Mouse (Mus musculus) right cerebral cortex, adult 18-20 months (tissue): ENCODE data around the gene Aff3.

Experiments
- DNase-seq: peaks from one replicate; pipeline ENCODE4 v3.0.0; 2022; ENCODE audit warnings: mixed read lengths

The Aff3 gene

GRCm38 (mm10) chr1:38654981-38655540 is 9.7 kb downstream of the Aff3 start:
- no peak for DNase-seq

GRCm38 (mm10) chr1:38650031-38650430 is 14.7 kb downstream of the Aff3 start:
- DNase-seq: no peak

GRCm38 (mm10) chr1:38649174-38649573 is 15.6 kb downstream of the Aff3 start:
- DNase-seq: no peak

- no peak for DNase-seq
These were observed 22.5 kb downstream of the Aff3 start for GRCm38 (mm10) chr1:38642288-38642687.

- DNase-seq: no peak
These were observed 25.1 kb downstream of the Aff3 start for GRCm38 (mm10) chr1:38639669-38640068.

DNA sequence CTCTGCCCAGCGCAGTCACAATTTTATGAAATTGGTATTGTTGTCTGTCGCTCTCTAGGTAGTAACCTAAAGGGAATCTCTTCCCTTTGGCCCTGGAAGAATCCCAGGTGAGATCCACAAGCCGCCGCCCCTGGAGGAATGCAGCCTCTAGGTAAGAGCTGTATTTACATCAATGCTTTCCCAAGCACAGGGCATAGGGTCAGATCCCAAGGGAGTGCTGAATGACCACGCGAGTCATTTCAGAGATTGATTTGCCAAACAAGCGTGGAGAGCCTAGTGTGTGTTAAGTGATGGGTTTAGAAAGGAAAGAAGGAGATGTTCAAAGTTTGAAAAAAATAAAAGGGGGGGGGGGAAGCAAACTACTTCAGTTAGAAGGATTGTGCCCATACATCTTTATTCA is 29.2 kb downstream of the Aff3 start:
- no peak for DNase-seq

DNA sequence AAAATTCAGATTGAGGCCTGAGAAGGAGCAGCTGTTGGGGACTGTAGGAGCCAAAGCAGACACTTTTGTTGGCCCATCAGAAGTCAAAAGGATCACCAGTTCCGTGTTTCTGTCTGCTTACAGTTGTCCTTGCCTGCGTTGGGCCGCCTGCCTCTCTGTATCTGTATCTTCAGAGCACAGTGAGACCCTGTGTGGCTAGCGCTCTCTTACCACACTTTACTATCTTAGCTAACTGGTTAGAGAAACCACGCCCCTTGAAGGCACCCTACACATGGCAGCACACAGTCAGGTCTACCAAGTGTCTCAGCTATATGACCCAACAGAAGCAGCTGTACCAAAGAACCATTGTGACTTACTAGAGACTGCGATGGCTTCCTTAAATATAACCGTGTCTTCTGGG is 30.7 kb downstream of the Aff3 start:
- no peak for DNase-seq

GRCm38 (mm10) chr1:38632461-38633180 is 32.1 kb downstream of the Aff3 start:
- peak; percentile 5 for DNase-seq

DNA sequence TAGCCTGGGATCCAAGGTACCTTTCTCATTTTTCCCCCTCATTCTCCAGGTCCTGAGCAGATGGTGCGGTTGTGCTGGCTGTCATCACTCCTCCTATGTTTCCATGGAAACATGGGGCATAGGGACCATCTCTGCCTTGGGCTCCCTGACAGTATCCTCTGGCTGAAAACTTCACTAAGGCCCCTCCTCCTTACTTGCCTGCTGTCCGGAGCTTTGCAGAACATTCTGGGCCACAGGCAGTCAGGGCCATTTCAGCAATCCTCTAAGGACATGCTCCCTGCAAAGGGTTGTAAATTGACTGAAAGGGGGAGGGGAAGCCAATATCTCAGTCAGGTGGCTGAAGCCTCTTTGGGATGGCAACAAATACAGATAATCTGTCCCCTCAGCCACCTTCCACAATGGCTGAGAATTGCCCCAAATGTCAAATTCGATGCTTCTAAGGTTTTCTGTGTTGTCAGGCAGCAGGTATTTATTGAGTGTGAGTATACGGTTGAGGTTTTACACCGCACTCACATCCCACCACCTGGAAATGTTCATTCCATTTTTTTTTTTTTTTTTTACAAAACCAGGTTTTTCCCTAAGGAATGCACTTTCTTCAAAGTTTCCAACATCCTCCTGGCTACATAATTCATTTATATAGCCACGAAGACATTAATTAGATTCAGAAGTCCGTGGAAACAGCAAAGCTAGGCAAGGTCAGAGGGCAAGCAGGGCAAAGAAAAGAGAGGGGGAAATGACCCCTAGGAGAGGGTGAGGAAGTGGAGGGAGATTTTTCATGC is 33.1 kb downstream of the Aff3 start:
- peak; percentile 12 for DNase-seq

GRCm38 (mm10) chr1:38628901-38629585 is 35.7 kb downstream of the Aff3 start:
- DNase-seq: peak; percentile 25

DNA sequence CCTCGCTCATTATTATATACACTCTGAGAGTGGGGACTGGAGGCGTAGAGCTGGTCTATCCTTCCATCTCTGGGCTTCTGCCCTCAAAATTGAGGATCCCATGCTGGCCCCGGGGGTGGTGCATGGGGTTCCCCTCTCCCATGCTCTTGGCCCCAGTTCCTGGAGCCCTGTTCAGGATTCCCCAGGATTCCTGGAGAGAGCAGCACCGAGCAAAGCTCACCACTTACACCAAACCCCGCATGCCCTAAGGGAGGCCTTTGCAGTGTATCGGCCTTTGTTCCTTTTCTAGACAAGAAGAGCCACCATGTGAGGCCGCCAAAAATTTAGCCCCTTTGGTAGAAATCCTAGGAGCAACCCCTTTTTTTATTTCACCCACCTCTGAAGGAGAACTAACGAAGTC is 36.3 kb downstream of the Aff3 start:
- DNase-seq: peak; percentile 40

- peak; percentile 51 for DNase-seq
These were observed 36.9 kb downstream of the Aff3 start for GRCm38 (mm10) chr1:38627683-38628361.

DNA sequence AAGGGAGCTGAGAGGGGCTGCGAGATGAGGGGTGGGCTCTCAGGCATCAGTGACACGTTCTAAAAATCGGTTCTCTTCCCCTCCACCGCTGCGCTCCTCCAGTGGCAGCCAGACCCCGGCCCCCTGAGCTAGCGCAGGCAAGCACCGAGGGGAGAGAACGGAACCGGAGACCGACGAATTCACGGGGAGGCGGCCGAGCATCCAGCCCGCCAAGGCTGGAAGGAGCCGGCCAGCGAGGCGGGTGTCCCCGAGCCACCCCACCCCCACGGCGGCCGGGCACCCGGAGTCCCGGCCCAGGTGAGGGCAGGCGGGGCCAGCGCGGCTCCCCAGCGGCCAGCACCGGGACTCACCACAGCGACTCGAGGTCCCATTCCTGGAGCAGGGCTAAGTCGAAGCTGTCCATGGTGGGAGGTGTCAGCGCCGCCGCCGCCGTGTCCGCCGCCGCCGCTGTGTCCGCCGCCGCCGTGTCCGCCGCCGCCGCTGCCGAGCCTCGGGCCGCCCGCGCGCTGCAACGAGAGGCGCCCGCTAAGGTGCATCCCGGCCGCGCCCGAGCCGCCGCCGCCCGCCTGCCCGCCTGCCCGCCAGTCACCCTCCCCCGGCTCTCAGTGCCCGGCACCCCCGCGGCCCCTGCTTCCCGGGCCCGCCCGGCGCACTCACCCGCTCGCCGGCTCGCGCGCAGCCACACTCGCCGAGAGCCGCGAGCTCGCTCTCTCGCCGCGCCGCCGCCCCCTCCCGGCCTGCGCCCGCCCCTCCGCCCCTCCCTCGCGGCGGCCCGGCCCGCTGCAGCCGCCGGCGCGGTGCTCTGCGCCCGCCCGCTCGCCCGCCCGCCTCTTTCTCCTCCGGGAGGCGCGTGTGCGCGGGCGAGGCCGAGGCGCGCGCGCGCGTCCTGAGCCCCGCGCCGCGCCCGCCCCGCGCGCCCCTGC is 37.8 kb downstream of the Aff3 start:
- DNase-seq: peak; percentile 71

GRCm38 (mm10) chr1:38626388-38626738 is 38.4 kb downstream of the Aff3 start:
- DNase-seq: no peak

DNA sequence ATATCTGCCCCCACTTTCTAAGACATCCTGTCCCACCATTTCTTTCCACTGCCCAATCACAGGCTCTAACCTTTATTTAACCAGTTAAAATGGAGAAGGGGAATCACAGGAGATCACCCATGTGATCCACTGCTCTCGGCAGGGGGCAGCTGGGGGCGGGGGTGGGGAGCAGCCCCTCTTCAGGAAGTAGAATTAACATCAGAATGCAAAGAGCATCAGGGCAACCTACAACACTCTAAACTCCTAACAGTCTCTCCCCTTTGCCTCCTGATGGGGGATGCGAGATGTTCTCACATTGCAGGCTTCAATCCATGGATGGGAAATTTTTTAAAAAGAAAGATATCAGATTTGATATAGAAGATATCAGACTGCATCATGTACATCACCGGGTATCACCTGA is 42.9 kb downstream of the Aff3 start:
- DNase-seq: no peak

GRCm38 (mm10) chr1:38620401-38620800 is 44.4 kb downstream of the Aff3 start:
- DNase-seq: peak; percentile 7

DNA sequence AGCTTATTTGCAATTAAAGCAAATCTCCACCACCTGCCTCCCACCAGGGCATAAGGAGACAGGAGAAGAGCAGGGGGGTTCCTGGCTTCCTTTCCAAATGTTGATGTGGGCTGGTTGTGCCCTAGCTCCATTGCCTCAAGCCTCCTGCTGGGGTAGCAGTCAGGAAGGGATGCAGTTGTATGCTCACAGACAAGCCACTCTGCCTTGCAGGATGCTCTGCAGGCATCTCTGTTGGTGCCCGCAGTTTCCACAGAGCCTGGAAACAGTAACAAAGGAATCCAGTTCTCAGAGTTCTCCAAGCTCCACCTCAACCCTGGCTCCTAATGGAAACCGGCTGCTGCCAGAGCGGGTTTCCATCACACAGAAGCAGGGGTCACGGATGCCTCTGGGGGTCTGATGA is 58.0 kb downstream of the Aff3 start:
- no peak for DNase-seq

DNA sequence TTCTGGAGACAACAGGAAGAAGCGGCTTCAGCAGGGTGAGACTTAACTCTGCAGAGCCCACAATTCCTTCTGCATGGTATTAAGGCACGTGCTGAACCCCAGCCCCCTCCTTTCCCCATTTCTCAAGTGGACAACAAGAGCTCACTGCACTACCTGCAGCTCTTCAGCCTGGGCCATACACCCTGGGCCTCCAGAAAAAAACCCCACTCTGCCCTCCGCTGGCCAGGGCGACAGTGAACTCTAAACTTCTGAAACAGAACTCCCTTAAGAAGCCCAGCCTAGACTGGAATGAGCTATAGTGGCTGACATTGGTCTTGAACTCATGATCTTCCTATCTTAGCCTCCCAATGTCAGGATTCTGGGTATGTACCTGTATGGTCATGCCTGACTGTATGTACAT is 59.3 kb downstream of the Aff3 start:
- no peak for DNase-seq

DNA sequence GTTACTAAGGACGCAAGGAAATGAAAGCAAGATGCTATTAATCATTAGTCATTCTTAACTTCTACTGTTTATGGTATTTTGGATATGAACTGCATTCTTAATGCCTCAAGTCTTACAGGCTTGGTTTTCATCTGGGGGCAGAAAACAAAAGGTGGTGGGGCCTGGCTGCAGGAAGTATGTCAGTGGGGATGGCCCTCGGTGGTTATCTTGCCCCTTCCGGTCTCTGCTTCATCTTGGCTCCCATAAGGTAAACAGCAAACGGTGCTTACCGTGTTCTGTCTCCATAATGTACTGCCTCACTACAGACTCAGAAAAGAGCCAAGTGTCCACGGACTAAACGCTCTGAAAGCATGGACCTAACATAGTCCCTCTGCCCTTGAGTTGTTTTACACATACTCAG is 60.1 kb downstream of the Aff3 start:
- DNase-seq: no peak

- no peak for DNase-seq
These were observed 62.8 kb downstream of the Aff3 start for GRCm38 (mm10) chr1:38601802-38602508.

DNA sequence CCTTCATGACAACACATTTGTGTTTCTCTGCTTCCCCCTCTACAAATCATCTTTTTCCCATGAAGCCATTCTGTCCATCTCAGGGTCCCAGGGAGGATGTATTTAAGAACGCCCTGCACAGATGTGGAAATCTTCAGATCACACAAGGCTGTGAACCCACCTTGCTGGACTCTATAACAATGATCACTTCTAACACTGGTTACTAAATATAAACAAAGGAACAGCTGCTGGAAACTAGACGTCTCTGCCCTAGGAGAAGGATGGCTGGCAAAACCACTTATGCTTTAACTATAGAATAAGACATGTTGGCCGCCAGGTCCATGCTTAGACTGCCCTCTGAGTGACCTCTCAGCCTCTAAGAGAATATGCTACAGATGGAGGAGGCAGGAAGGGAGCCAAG is 69.4 kb downstream of the Aff3 start:
- DNase-seq: no peak
